Mouse (Mus musculus) mouse embryonic stem cell (cell line): ENCODE data around the gene Sapcd2.

Experiments
- in situ Hi-C, 2 experiments: fragments of 300-500 bp; cut with MboI; formaldehyde crosslinking; loops; 1 replicate in 1 of 2; 3 replicates in 1 of 2; pipeline ENCODE4 v1.14.3; 2019 to 2020; ENCODE audit warnings: low sequenced_read_pairs in 2 of 2, low pct_unique_long_range_greater_than_20kb in 1 of 2, mixed read lengths in 1 of 2; ENCODE audit not compliant: unreplicated experiment in 1 of 2

The Sapcd2 gene

DNA sequence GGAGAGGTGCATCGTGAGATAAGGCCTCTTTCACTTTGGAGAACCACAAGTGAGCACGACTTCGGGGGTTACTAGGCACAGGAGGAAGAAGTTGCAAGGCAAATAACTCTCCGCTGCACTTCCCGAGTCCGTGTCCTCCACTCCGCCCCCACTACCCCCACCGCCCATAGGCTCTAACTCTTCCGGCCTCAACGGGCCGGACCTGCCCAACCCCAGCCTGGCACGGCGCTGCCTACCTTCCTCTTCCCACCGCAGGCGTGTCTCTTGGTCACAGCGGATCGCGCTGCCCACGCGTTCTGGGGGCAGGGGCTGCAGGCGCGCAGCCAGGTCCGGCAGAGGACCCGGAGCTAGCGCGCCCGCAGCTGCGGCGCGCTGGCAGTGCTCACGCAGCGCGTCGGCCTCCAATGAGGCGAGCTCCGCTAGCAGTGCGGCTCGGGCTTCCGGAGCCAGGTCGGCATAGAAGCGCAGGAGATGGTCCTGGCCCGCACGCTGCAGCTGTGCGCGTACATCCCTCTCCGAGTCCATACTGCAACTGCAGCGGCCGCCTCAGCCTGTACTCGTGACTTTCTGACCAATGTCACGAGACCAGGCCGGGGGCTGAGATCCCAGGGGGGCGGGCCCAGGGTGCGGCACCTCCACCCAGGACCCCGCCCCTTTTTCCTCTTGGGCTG is 6.9 kb upstream of the Sapcd2 start, which contains the start of gene Uap1l1:
Uap1l1 (minus strand) TSS at position 592 of the 671 bp plus-strand sequence.
- in situ Hi-C loops, result no loop called here

DNA sequence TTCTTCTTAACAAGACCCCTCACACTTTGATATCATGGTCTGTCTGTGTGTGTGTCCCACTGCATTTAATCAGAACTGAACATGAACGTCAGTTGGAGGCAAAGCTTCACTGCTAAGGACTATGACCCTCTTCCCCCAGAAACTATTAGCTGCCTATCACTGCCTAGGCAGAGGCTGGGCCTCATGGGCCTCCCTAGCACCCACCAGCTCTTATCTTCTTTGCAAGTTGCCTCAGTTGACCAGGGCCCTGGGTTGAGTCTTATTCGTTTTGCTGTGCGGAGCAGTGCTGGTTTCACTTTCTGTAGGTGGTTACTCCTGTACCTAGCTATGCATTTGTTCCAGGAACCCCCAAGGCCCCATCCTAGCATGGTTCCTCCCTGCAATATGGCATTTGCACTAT is 2.1 kb upstream of the Sapcd2 start:
- in situ Hi-C loops, result no loop called here

- in situ Hi-C loops, result no loop called here
Measured at GRCm38 (mm10) chr2:25372644-25373391, 697 bp downstream of the Sapcd2 start.

DNA sequence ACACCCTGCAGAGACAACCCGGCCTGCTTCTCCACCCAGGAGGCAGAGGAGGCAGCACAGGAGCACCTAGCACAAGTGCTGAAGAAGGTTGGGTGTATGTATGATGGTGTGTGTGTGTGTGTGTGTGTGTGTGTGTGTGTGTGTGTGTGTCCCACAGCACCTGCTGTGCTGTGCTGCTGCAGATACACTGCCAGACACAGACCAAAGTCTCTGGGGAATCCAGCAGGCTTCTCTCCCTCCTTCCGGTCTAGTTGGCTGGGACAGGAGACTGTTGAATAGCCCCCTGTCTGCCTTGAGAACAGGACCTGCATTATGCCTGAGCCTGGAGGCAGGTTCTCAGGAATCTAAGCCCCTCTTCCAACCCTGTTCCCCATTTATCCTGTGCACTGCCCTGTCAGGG is 1.3 kb downstream of the Sapcd2 start:
- in situ Hi-C loops, result no loop called here

DNA sequence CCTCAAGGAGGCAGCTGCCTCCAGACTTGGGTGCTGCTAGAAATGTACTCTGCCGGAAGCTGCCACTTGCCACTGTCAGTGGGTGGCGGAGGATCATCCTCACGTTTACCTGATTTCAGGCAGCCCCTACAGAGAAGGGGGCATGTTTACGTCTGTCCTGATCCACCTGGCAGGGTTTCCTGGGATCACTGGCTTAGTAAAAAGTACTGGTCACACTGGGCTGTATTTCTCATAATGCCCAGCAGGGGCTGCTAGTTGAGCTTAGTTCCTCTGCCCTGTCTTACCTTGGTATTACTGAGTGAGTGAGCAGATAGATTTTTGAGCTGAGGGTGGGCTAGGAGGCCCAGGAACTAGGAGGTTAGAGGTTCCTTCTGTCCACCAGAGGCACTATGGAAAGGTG is 4.5 kb downstream of the Sapcd2 start:
- in situ Hi-C loops, result no loop called here

- in situ Hi-C loops, result no loop called here
Measured at GRCm38 (mm10) chr2:25384492-25384891, 12.4 kb downstream of the Sapcd2 start.

DNA sequence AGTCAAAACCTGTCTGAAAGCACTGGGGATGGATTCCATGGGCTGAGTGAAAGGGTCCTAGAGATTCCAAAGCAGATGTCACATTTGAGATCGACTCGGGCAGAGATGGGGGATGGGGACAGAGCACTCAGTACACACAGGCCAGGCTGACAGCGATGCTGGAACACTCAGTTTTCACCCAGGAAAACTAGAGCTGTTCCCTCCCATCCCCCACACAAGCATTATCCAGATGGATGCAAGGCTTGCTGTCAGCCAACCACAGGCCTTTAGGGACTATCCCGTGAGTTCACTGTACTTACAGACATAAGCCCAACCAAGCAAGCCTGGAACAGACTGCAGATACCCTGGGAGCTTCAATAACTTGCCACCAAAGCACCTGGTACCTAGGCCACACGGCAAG is 19.1 kb downstream of the Sapcd2 start:
- in situ Hi-C loops, result no loop called here

GRCm38 (mm10) chr2:25394281-25395221 is 22.4 kb downstream of the Sapcd2 start:
- in situ Hi-C loops, result no loop called here

- in situ Hi-C loops, result no loop called here
Measured at GRCm38 (mm10) chr2:25395721-25396596, 23.8 kb downstream of the Sapcd2 start, which contains the start of gene Entpd2. Gene Entpd2 (plus strand): TSS chr2:25395874.

DNA sequence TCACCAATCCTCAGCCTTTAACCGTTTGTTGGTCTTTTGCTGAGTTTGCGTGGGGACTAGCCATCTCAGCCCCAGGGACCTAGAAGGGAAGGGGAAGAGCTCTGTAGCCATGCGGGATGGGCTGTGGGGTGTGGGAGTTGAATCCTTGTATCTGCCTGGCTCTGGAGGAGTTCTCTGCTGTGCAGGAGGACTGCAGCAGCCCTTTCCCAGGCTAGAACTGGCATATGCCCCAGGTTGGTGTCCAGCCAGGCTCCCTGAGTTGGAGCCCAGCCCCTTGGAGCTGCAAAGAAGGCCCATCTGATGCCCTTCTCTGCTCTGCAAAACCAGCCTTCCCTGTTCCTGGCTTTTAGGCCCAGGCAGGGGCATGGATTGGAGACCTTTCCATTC is 24.5 kb downstream of the Sapcd2 start:
- in situ Hi-C loops, result no loop called here

- in situ Hi-C loops, result no loop called here
Measured at GRCm38 (mm10) chr2:25397010-25397409, 24.9 kb downstream of the Sapcd2 start.

- in situ Hi-C loops, result no loop called here
Measured at GRCm38 (mm10) chr2:25398065-25398464, 25.9 kb downstream of the Sapcd2 start.

DNA sequence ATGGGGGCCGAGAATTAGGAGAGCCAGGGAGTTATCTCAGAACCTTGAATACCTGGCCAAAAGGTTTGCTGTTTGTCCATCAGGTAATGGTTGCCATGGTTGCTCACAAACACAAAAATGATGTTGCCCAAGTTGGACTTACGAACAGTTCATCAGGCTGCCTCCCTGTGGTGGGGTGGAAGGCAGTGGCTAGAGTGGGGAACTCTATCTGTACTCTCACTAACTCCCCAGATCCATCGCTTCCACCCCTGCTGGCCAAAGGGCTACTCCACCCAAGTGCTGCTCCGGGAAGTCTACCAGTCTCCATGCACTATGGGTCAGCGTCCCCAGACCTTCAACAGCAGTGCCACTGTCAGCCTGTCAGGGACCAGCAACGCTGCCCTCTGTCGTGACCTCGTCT is 26.9 kb downstream of the Sapcd2 start, which contains the start of gene Npdc1:
Npdc1 (plus strand) TSS at position 301 of the 400 bp plus-strand sequence.
- in situ Hi-C loops, result no loop called here

- in situ Hi-C loops, result no loop called here
Measured at GRCm38 (mm10) chr2:25400291-25400690, 28.2 kb downstream of the Sapcd2 start.

DNA sequence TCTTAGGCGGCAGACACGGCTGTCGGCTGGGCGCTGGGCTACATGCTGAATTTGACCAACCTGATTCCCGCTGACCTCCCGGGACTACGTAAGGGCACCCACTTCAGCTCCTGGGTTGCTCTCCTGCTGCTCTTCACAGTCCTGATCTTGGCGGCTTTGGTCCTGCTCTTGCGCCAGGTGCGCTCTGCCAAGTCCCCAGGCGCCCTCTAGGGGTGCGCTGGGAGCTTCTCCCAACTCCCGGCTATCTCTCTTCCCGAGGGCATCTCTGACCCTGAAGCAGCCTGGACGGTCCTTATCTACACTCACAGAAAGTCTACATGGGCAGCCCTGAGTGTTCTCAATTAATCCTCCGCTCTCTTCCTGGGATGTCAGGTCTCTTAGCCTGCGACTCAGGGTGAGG is 28.6 kb downstream of the Sapcd2 start:
- in situ Hi-C loops, result no loop called here

GRCm38 (mm10) chr2:25402377-25402971 is 30.4 kb downstream of the Sapcd2 start:
- in situ Hi-C loops, result no loop called here

DNA sequence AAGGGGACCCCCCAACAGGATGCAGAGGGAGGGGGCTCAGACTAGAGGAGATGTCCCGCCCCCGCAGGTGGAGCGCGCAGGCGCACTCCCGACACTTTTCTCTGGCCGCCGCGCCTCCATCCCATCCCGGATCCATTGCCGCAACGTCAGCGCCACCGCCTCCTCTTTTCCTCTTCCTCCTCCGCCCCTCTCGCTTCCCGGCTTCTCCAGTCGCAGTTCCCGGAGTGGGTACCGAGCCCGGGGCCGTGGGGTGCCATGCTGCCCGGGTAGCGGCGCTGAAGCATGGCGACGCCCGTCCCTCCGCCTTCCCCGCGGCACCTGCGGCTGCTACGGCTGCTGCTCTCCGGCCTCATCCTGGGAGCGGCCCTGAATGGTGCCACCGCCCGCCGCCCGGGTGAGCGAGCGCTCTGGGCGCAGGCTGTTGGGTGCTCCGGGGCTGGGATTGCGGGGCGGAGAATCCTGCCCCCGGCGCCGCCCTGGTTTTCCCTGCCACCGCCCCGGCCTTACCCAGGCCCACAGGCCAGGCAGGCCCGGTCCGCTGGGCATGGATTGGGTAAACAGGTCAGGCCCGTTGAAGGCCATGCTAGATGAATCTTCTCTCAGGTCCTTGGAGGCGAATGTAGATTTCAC is 31.0 kb downstream of the Sapcd2 start:
- in situ Hi-C loops, result no loop called here
